Mouse (Mus musculus): ENCODE data around the gene Slc6a13. TPM values are rescaled to one million over a fixed set of nuclear protein-coding genes. Genes with fewer than 3 reads are reported as not detected.

The Slc6a13 gene
- polyA plus RNA-seq, 1 experiment from 2014 or later = 0.40 TPM

DNA sequence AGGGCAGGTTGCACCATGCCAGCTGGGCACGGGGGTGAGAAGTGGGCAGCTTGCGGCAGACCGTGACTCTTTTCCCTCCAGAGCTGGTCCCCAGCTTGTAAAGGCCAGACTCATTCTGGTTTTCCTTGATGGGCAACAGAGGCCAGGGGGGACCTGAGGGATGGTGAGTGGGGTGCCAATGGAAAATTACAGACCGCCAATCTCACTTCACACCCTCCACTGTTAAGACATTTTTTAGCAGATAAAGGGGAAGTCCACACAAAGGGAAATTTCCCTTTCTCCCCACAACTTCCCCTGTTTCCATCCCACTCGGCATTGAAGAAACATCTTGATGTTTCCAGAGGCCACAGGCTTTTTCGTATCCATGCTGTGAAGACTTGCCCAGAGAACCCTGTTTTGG is 41.6 kb downstream of the Slc6a13 start:
- no peak for ATAC-seq
- no peak for TF ChIP-seq CTCF (IDR thresholded peaks at IDR 0.05; ENCODE audit: low read depth)
- 87% methylated on average over 6 of the region's 6 CpGs for WGBS

DNA sequence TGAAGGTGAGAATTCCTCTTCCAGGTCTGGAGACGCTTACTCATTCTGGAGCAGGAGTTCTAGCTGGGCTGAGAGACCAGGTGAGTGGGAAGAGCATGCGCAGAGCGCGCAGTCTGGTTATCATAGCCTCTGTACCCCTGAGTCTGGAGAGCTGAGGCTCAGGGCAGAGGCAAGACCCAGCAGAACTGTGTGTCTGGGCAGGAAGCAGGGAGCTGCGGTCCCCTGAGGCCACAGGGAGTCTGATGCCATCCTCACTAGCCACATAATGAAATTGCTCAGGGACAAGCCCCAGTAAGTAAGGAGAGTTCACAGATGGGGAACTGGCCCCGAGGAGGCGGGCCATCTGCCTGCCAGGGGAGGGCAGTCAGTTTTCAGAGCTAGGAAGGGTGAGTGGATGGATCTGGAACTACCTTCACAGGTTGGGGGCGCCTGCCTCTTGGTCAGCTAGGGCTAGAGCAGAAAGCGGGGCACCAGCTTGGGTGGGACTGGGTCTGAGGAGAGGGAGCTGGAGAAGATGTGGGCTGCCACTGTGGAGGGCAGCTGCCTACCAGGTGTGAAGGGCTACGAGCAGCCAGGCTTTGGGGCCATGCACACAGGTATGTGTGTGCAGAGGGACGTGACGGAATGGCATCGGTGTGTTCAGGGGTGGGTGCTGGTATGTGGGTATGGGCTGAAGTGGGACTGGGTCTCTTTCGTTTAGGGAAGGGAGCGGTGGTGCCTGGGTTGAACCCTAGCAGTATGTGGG is 43.2 kb downstream of the Slc6a13 start, which contains the start of gene Slc6a12:
TSS of gene Slc6a12 (plus strand) at position 51 of the 745 bp plus-strand sequence.
- Histone ChIP-seq H3K27me3 (replicated peaks; ENCODE audit: control insufficient read depth, insufficient read depth, low read length) (no peaks in the 10 kb centered on the region), H3K36me3 (ENCODE audit: control insufficient read depth, insufficient read depth) (no peaks in the 10 kb centered on the region), H3K4me1 (replicated peaks; ENCODE audit: control insufficient read depth, insufficient read depth, low read length) (no peaks in the 10 kb centered on the region), H3K4me2 (replicated peaks; ENCODE audit: low read depth) (no peak within 1 kb of the TSS), H3K9me3 (ENCODE audit: control insufficient read depth) (no peaks in the 10 kb centered on the region), H3K9ac (ENCODE audit: low read depth, low read length) (no peak within 1 kb of the TSS), H3K27ac (ENCODE audit: low read depth, low read length) (no peak within 1 kb of the TSS), H3K4me3 (ENCODE audit: low read depth, low read length) (no peak within 1 kb of the TSS)
- TF ChIP-seq CTCF (IDR thresholded peaks at IDR 0.05; ENCODE audit: low read depth) = no peak
- ATAC-seq = no peak
- 70% methylated on average over 15 of the region's 15 CpGs for WGBS

More for the DNA sequence above, 41.6 kb downstream of the Slc6a13 start:
- no peaks in the 10 kb centered on the region for H3K4me1 ChIP-seq (replicated peaks; ENCODE audit: control insufficient read depth, insufficient read depth, low read length)
- no peak overlapping the region for H3K9ac ChIP-seq (ENCODE audit: low read depth, low read length)
- H3K36me3 ChIP-seq (ENCODE audit: control insufficient read depth, insufficient read depth) = no peaks in the 10 kb centered on the region
- no peak overlapping the region for H3K27ac ChIP-seq (ENCODE audit: low read depth, low read length)
- H3K4me2 ChIP-seq (replicated peaks; ENCODE audit: low read depth) = no peak overlapping the region
- H3K4me3 ChIP-seq (ENCODE audit: low read depth, low read length) = no peak overlapping the region
- H3K9me3 ChIP-seq (ENCODE audit: control insufficient read depth) = no peaks in the 10 kb centered on the region
- H3K27me3 ChIP-seq (replicated peaks; ENCODE audit: control insufficient read depth, insufficient read depth, low read length) = no peaks in the 10 kb centered on the region

- no peak for TF ChIP-seq CTCF (IDR thresholded peaks at IDR 0.05; ENCODE audit: low read depth)
- H3K36me3 ChIP-seq (ENCODE audit: control insufficient read depth, insufficient read depth) = no peaks in the 10 kb centered on the region
- H3K4me3 ChIP-seq (ENCODE audit: low read depth, low read length) = no peak overlapping the region
- no peaks in the 10 kb centered on the region for H3K27me3 ChIP-seq (replicated peaks; ENCODE audit: control insufficient read depth, insufficient read depth, low read length)
- WGBS = 58% methylated on average over 6 of the region's 6 CpGs
- H3K4me1 ChIP-seq (replicated peaks; ENCODE audit: control insufficient read depth, insufficient read depth, low read length) = no peaks in the 10 kb centered on the region
- no peak overlapping the region for H3K9ac ChIP-seq (ENCODE audit: low read depth, low read length)
- H3K27ac ChIP-seq (ENCODE audit: low read depth, low read length) = no peak overlapping the region
- no peak for ATAC-seq
- no peaks in the 10 kb centered on the region for H3K9me3 ChIP-seq (ENCODE audit: control insufficient read depth)
- H3K4me2 ChIP-seq (replicated peaks; ENCODE audit: low read depth) = no peak overlapping the region
These were observed 43.7 kb downstream of the Slc6a13 start for GRCm38 (mm10) chr6:121343771-121344123.

- WGBS = 34% methylated on average over 5 of the region's 5 CpGs
- Histone ChIP-seq H3K27me3 (replicated peaks; ENCODE audit: control insufficient read depth, insufficient read depth, low read length) (no peaks in the 10 kb centered on the region), H3K9me3 (ENCODE audit: control insufficient read depth) (no peaks in the 10 kb centered on the region), H3K4me1 (replicated peaks; ENCODE audit: control insufficient read depth, insufficient read depth, low read length) (no peaks in the 10 kb centered on the region), H3K9ac (ENCODE audit: low read depth, low read length) (no peak overlapping the region), H3K4me3 (ENCODE audit: low read depth, low read length) (no peak overlapping the region), H3K36me3 (ENCODE audit: control insufficient read depth, insufficient read depth) (no peaks in the 10 kb centered on the region), H3K27ac (ENCODE audit: low read depth, low read length) (no peak overlapping the region), H3K4me2 (replicated peaks; ENCODE audit: low read depth) (no peak overlapping the region)
- ATAC-seq = no peak
- TF ChIP-seq CTCF (IDR thresholded peaks at IDR 0.05; ENCODE audit: low read depth) = no peak
These were observed 44.3 kb downstream of the Slc6a13 start for GRCm38 (mm10) chr6:121344329-121344728.

DNA sequence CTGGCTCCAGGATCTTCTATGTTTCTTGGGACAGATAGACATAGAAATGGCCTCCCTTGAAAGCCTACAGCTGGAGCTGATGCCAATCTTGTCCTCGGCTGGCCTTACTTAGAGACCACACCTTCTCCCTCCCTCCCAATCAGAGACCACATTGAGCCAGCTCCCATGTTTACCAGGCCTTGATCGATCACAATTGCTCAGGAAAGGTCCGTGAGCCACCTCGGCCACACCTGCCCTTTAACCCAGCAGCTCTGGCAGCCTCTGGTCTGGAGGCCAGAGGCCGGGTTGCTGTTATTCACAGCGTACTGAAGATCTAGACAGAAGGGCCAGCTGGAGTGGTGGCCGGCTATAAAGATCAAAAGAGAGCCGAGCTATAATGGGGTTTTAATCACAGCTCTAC is 46.4 kb downstream of the Slc6a13 start:
- no peak for TF ChIP-seq CTCF (IDR thresholded peaks at IDR 0.05; ENCODE audit: low read depth)
- H3K4me1 ChIP-seq (replicated peaks; ENCODE audit: control insufficient read depth, insufficient read depth, low read length) = no peaks in the 10 kb centered on the region
- no peak overlapping the region for H3K4me3 ChIP-seq (ENCODE audit: low read depth, low read length)
- H3K27me3 ChIP-seq (replicated peaks; ENCODE audit: control insufficient read depth, insufficient read depth, low read length) = no peaks in the 10 kb centered on the region
- H3K4me2 ChIP-seq (replicated peaks; ENCODE audit: low read depth) = no peak overlapping the region
- no peak overlapping the region for H3K9ac ChIP-seq (ENCODE audit: low read depth, low read length)
- H3K9me3 ChIP-seq (ENCODE audit: control insufficient read depth) = no peaks in the 10 kb centered on the region
- no peak overlapping the region for H3K27ac ChIP-seq (ENCODE audit: low read depth, low read length)
- no peak for ATAC-seq
- no peaks in the 10 kb centered on the region for H3K36me3 ChIP-seq (ENCODE audit: control insufficient read depth, insufficient read depth)
- 28% methylated on average over 8 of the region's 8 CpGs for WGBS

DNA sequence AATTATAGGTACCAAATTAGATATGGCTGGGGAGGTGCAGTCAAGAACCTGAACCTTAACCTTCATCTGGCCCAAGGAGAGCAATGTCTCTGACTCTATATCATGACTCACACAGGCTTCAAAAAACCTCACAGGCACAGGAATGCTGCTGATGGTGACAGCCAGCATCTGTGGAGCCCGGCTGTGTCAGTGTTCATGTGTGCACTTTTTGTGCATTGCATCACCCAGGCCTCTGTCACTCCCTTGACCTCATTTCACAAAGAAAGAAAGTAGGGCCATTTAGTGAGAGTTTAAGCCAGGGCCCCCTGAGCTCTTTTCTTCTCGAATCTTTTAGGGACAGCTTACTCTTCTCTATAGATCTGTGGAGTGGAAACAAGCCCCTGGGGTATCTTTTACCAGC is 52.2 kb downstream of the Slc6a13 start:
- Histone ChIP-seq H3K36me3 (ENCODE audit: control insufficient read depth, insufficient read depth) (no peaks in the 10 kb centered on the region), H3K4me2 (replicated peaks; ENCODE audit: low read depth) (no peak overlapping the region), H3K4me1 (replicated peaks; ENCODE audit: control insufficient read depth, insufficient read depth, low read length) (no peaks in the 10 kb centered on the region), H3K27ac (ENCODE audit: low read depth, low read length) (no peak overlapping the region), H3K27me3 (replicated peaks; ENCODE audit: control insufficient read depth, insufficient read depth, low read length) (no peaks in the 10 kb centered on the region), H3K4me3 (ENCODE audit: low read depth, low read length) (no peak overlapping the region), H3K9ac (ENCODE audit: low read depth, low read length) (no peak overlapping the region), H3K9me3 (ENCODE audit: control insufficient read depth) (no peaks in the 10 kb centered on the region)
- TF ChIP-seq CTCF (IDR thresholded peaks at IDR 0.05; ENCODE audit: low read depth) = no peak
- ATAC-seq = no peak
- WGBS = 62% methylated on average over 2 of the region's 2 CpGs
